Mouse (Mus musculus): Measurements from ENCODE around the gene Ifne. TPM values are rescaled to one million over a fixed set of nuclear protein-coding genes. Genes with fewer than 3 reads are reported as not detected.
"Not testable (repeated sequence)": the region's sequence is repeated elsewhere in the genome, so short reads cannot be mapped to it uniquely, and the experiment has no call there.

The Ifne gene
- polyA plus RNA-seq, 1 experiment = not detected

DNA sequence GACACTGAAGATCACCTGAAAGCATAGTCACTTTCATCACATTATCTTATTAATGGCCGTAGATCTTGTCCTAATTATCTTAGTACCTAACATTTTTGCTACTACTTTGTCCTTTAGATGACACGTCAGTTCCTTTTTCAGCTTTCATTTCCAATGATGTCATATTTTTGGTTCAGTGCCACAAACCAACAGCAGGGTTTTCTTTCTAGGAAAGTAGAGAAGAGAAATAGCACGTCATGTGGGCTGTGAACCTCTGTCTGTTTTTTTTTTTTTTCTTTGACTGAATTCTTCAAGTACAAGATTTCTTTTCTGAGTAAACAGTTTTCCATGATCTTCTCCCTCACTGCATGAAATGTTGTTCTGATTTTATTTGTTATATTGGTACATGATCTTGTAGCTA lies 39.9 kb downstream of the Ifne start:
- no peaks in the 10 kb centered on the region for H3K27me3 ChIP-seq (ENCODE audit: control insufficient read depth, insufficient read depth, low read length)
- DNase-seq = no peak
- no peaks in the 10 kb centered on the region for H3K36me3 ChIP-seq (ENCODE audit: control insufficient read depth, insufficient read depth, low read length)
- TF ChIP-seq POLR2A (IDR thresholded peaks at IDR 0.05; ENCODE audit: control insufficient read depth, extremely low read depth, insufficient read depth, low read length, poor library complexity) (no peak), CTCF (IDR thresholded peaks at IDR 0.05; ENCODE audit: borderline replicate concordance, control insufficient read depth, extremely low read depth, insufficient read depth, low read length, poor library complexity) (no peak)
- H3K4me1 ChIP-seq (replicated peaks; ENCODE audit: control insufficient read depth, insufficient read depth, low read length) = no peaks in the 10 kb centered on the region
- 44% methylated on average over 3 of the region's 3 CpGs for WGBS
- H3K4me3 ChIP-seq (ENCODE audit: control insufficient read depth, insufficient read depth, low read length) = no peak overlapping the region
- no peak overlapping the region for H3K27ac ChIP-seq (ENCODE audit: control insufficient read depth, insufficient read depth, low read length)

DNA sequence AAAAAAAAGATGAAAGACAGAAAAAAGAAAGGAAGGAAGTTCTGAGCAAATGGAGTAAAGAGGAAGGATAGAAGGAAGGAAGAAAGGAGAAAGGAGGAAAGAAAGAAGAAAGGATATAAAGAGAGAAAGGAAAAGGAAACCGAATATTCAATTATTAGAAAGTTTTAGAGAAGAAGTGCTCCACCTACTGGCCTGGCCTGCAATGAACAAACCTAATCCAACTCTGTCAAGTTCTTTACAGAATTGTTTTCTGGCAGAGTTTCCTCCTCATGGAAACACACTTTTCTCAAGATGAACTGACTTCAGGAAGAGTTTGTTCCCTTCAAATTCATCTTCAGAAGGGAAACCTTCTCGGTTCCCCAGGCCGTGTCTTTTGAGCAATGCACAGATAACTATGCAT lies 41.2 kb downstream of the Ifne start:
- TF ChIP-seq POLR2A (IDR thresholded peaks at IDR 0.05; ENCODE audit: control insufficient read depth, extremely low read depth, insufficient read depth, low read length, poor library complexity) = no peak
- no peak for TF ChIP-seq CTCF (IDR thresholded peaks at IDR 0.05; ENCODE audit: borderline replicate concordance, control insufficient read depth, extremely low read depth, insufficient read depth, low read length, poor library complexity)
- DNase-seq = peak; percentile 11

GRCm38 (mm10) chr4:88835225-88835624 lies 44.8 kb downstream of the Ifne start, which contains the start of gene Ifna5:
Ifna5 (plus strand) TSS chr4:88835525.
- H3K27ac ChIP-seq (ENCODE audit: control insufficient read depth, insufficient read depth, low read length); H3K27me3 ChIP-seq (ENCODE audit: control insufficient read depth, insufficient read depth, low read length); DNase-seq; H3K4me3 ChIP-seq (ENCODE audit: control insufficient read depth, insufficient read depth, low read length); H3K4me1 ChIP-seq (replicated peaks; ENCODE audit: control insufficient read depth, insufficient read depth, low read length); H3K36me3 ChIP-seq (ENCODE audit: control insufficient read depth, insufficient read depth, low read length): not testable (repeated sequence)
- WGBS = 79% methylated on average over 1 of the region's 1 CpGs

More for the DNA sequence above, 41.2 kb downstream of the Ifne start:
- Histone ChIP-seq H3K4me1 (replicated peaks; ENCODE audit: control insufficient read depth, insufficient read depth, low read length) (no peaks in the 10 kb centered on the region), H3K27ac (ENCODE audit: control insufficient read depth, insufficient read depth, low read length) (no peak overlapping the region), H3K27me3 (ENCODE audit: control insufficient read depth, insufficient read depth, low read length) (no peaks in the 10 kb centered on the region), H3K36me3 (ENCODE audit: control insufficient read depth, insufficient read depth, low read length) (no peaks in the 10 kb centered on the region), H3K4me3 (ENCODE audit: control insufficient read depth, insufficient read depth, low read length) (no peak overlapping the region)
- 45% methylated on average over 3 of the region's 3 CpGs for WGBS

DNA sequence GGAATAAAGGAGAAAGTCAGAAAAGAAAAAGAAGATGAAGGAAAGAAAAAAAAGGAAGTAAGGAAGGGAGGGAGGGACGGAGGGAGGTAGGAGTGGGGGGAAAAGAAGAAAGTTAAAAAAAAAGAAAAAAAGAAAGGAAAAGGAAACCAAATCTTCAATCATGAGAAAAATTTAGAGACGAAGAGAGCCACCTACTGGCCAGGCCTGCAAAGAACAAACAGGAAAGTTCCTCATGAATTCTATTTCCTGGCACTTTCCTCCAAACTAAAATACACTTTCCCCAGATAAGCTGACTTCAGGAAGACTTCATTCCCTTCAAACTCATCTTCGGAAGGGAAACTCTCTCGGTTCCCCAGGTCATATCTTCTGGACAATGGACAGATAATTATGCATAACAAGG lies 49.5 kb downstream of the Ifne start:
- 36% methylated on average over 4 of the region's 4 CpGs for WGBS
- DNase-seq = peak; percentile 54
- Histone ChIP-seq H3K27me3 (ENCODE audit: control insufficient read depth, insufficient read depth, low read length) (no peaks in the 10 kb centered on the region), H3K4me3 (ENCODE audit: control insufficient read depth, insufficient read depth, low read length) (no peak overlapping the region), H3K27ac (ENCODE audit: control insufficient read depth, insufficient read depth, low read length) (no peak overlapping the region), H3K4me1 (replicated peaks; ENCODE audit: control insufficient read depth, insufficient read depth, low read length) (no peaks in the 10 kb centered on the region), H3K36me3 (ENCODE audit: control insufficient read depth, insufficient read depth, low read length) (no peaks in the 10 kb centered on the region)
- TF ChIP-seq CTCF (IDR thresholded peaks at IDR 0.05; ENCODE audit: borderline replicate concordance, control insufficient read depth, extremely low read depth, insufficient read depth, low read length, poor library complexity) (no peak), POLR2A (IDR thresholded peaks at IDR 0.05; ENCODE audit: control insufficient read depth, extremely low read depth, insufficient read depth, low read length, poor library complexity) (no peak)

Other genes starting within 250 kb of the Ifne start
- gene C87499, start 245.8 kb downstream of the Ifne start, polyA plus RNA-seq (2012; rRNA removed) = not detected in 2 replicates
- not detected in 2 replicates for gene Ifna13, start 235.7 kb downstream of the Ifne start, polyA plus RNA-seq (2012; rRNA removed)
- not detected in 2 replicates for gene Ifna16, start 203.3 kb downstream of the Ifne start, polyA plus RNA-seq (2012; rRNA removed)
- gene Ifna2, start 196.3 kb downstream of the Ifne start, polyA plus RNA-seq (2012; rRNA removed) = not detected in 2 replicates
- 0.17 TPM in 1 of 2 replicates, not detected in the other for gene Ifnab, start 188.8 kb downstream of the Ifne start, polyA plus RNA-seq (2012; rRNA removed)
- gene Gm26566, start 158.4 kb downstream of the Ifne start, polyA plus RNA-seq (2012; rRNA removed) = 0.86 and 1.5 TPM in 2 replicates
- gene Klhl9, start 157.7 kb downstream of the Ifne start, polyA plus RNA-seq (2012; rRNA removed) = 21.3 and 29.3 TPM in 2 replicates
- not detected in 2 replicates for gene Gm13271, start 125.3 kb downstream of the Ifne start, polyA plus RNA-seq (2012; rRNA removed)
- 0.07 and 0.08 TPM in 2 replicates for gene Gm13283, start 120.1 kb downstream of the Ifne start, polyA plus RNA-seq (2012; rRNA removed)
- gene Gm13290, start 106.4 kb downstream of the Ifne start, polyA plus RNA-seq (2012; rRNA removed) = not detected in 2 replicates
- gene Gm13289, start 103.3 kb downstream of the Ifne start, polyA plus RNA-seq (2012; rRNA removed) = not detected in 2 replicates
- not detected in 2 replicates for gene Gm13272, start 100.4 kb downstream of the Ifne start, polyA plus RNA-seq (2012; rRNA removed)
- gene Ifnz, start 98.1 kb downstream of the Ifne start, polyA plus RNA-seq (2012; rRNA removed) = 0.16 TPM in 1 of 2 replicates, not detected in the other
- gene Gm13276, start 94.5 kb downstream of the Ifne start, polyA plus RNA-seq (2012; rRNA removed) = not detected in 2 replicates
- gene Gm13277, start 91.6 kb downstream of the Ifne start, polyA plus RNA-seq (2012; rRNA removed) = not detected in 2 replicates
- not detected in 2 replicates for gene Gm13278, start 88.7 kb downstream of the Ifne start, polyA plus RNA-seq (2012; rRNA removed)
- gene Gm13275, start 85.7 kb downstream of the Ifne start, polyA plus RNA-seq (2012; rRNA removed) = not detected in 2 replicates
- gene Gm13279, start 82.8 kb downstream of the Ifne start, polyA plus RNA-seq (2012; rRNA removed) = not detected in 2 replicates
- not detected in 2 replicates for gene Gm13285, start 80.5 kb downstream of the Ifne start, polyA plus RNA-seq (2012; rRNA removed)
- gene Gm13287, start 76.9 kb downstream of the Ifne start, polyA plus RNA-seq (2012; rRNA removed) = not detected in 2 replicates
- not detected in 2 replicates for gene Gm13288, start 74.7 kb downstream of the Ifne start, polyA plus RNA-seq (2012; rRNA removed)
- not detected in 2 replicates for gene Ifna7, start 64.0 kb downstream of the Ifne start, polyA plus RNA-seq (2012; rRNA removed)
- gene Ifna11, start 60.2 kb downstream of the Ifne start, polyA plus RNA-seq (2012; rRNA removed) = not detected in 2 replicates
- gene Ifna6, start 52.8 kb downstream of the Ifne start, polyA plus RNA-seq (2012; rRNA removed) = not detected in 2 replicates
- gene Ifna5, start 44.7 kb downstream of the Ifne start, polyA plus RNA-seq (2012; rRNA removed) = not detected in 2 replicates
- gene Ifna4, start 38.3 kb downstream of the Ifne start, polyA plus RNA-seq (2012; rRNA removed) = not detected in 2 replicates
- not detected in 2 replicates for gene Ifna1, start 30.1 kb downstream of the Ifne start, polyA plus RNA-seq (2012; rRNA removed)

All from thymus, adult 2 months (tissue).